Mouse (Mus musculus) heart, embryonic 14.5 days (tissue): ENCODE data around the gene Ces1f. TPM values are rescaled to one million over a fixed set of nuclear protein-coding genes. Genes with fewer than 3 reads are reported as not detected.

Experiments
- ATAC-seq: fragments of 200-750 bp; cut with Nextera tagmentation; 2 replicates; pipeline ENCODE4 v1.8.0; 2017; ENCODE audit warnings: low read depth, moderate TSS enrichment; ENCODE audit not compliant: insufficient number of reproducible peaks, insufficient read depth, low FRiP score
- H3K27ac ChIP-seq, 2 experiments: fragments of 200-500 bp in 1 of 2; fragments of 300-500 bp in 1 of 2; sonication (generic) in 1 of 2; replicated peaks in 1 of 2; 2 replicates each; pipeline ENCODE4 v1.5.1; 2012 to 2014; ENCODE audit warnings: low read depth in 2 of 2, low read length in 2 of 2, control low read depth in 1 of 2, mild to moderate bottlenecking in 1 of 2, mixed read lengths in 1 of 2; ENCODE audit not compliant: control insufficient read depth in 1 of 2, insufficient read depth in 1 of 2
- H3K27me3 ChIP-seq: fragments of 300-500 bp; sonication (generic); 2 replicates; pipeline ENCODE4 v1.6.1; 2014; ENCODE audit warnings: mild to moderate bottlenecking, low read length, control low read depth; ENCODE audit not compliant: control insufficient read depth, insufficient read depth
- H3K36me3 ChIP-seq: fragments of 300-500 bp; sonication (generic); 2 replicates; pipeline ENCODE4 v1.6.1; 2014; ENCODE audit warnings: mild to moderate bottlenecking, control low read depth, low read length, mixed read lengths; ENCODE audit not compliant: control insufficient read depth, insufficient read depth
- H3K4me1 ChIP-seq, 2 experiments: fragments of 200-500 bp in 1 of 2; fragments of 300-500 bp in 1 of 2; sonication (generic) in 1 of 2; 2 replicates each; pipeline ENCODE4 v1.6.1; 2012 to 2014; ENCODE audit warnings: low read length in 2 of 2, control low read depth in 1 of 2, mixed read lengths in 1 of 2; ENCODE audit not compliant: control insufficient read depth in 2 of 2, insufficient read depth in 2 of 2
- H3K4me2 ChIP-seq: fragments of 300-500 bp; sonication (generic); 2 replicates; pipeline ENCODE4 v1.6.1; 2014; ENCODE audit warnings: mild to moderate bottlenecking, low read length
- H3K4me3 ChIP-seq, 2 experiments: fragments of 200-500 bp in 1 of 2; fragments of 300-500 bp in 1 of 2; sonication (generic) in 1 of 2; 2 replicates each; pipeline ENCODE4 v1.5.1; 2012 to 2014; ENCODE audit warnings: low read length in 2 of 2, mild to moderate bottlenecking in 2 of 2, control low read depth in 1 of 2, low read depth in 1 of 2, moderate library complexity in 1 of 2; ENCODE audit not compliant: control insufficient read depth in 1 of 2, insufficient read depth in 1 of 2
- H3K9ac ChIP-seq: fragments of 300-500 bp; sonication (generic); 2 replicates; pipeline ENCODE4 v1.6.1; 2014; ENCODE audit warnings: mild to moderate bottlenecking, low read length
- H3K9me3 ChIP-seq: fragments of 300-500 bp; sonication (generic); 2 replicates; pipeline ENCODE4 v1.6.1; 2016; ENCODE audit warnings: low read length, control low read depth; ENCODE audit not compliant: control insufficient read depth
- WGBS: fragments of 180-500 bp; shearing (Covaris S2); extraction: QIAGEN DNeasy Blood & Tissue Kit; methylation state at CpG from one replicate; pipeline ENCODE4 v1.1.7; 2014; 5-methylcytosine and 5-hydroxymethylcytosine counted together
- polyA plus RNA-seq: library from polyadenylated mRNA; unstranded; fragments of >200 nt; fragmentation: Nextera tagmentation; extraction: Ambion mirVana; gene quantifications from 2 replicates; pipeline ENCODE4 v1.2.1, GENCODE M21; 2014

The Ces1f gene
- polyA plus RNA-seq, 1 experiment from 2014 or later, result not detected

- Histone ChIP-seq H3K36me3 (no peaks in the 10 kb centered on the region), H3K9me3 (no peaks in the 10 kb centered on the region), H3K4me2 (no peak overlapping the region), H3K27ac (no peak overlapping the region), H3K4me1 (no peaks in the 10 kb centered on the region), H3K27me3 (no peaks in the 10 kb centered on the region), H3K9ac (no peak overlapping the region), H3K4me3 (no peak overlapping the region)
- WGBS, result 74% methylated on average over 3 of the region's 3 CpGs
- no peak for ATAC-seq
These were observed 6.2 kb downstream of the Ces1f start for GRCm38 (mm10) chr8:93273321-93273720.

- Histone ChIP-seq H3K27ac (no peak overlapping the region), H3K4me1 (no peaks in the 10 kb centered on the region), H3K4me2 (no peak overlapping the region), H3K9me3 (no peaks in the 10 kb centered on the region), H3K4me3 (no peak overlapping the region), H3K9ac (no peak overlapping the region), H3K36me3 (no peaks in the 10 kb centered on the region), H3K27me3 (no peaks in the 10 kb centered on the region)
- ATAC-seq, result no peak
- WGBS, result 77% methylated on average over 4 of the region's 4 CpGs
These were observed 6.9 kb downstream of the Ces1f start for GRCm38 (mm10) chr8:93272686-93273085.

- Histone ChIP-seq H3K9me3 (no peaks in the 10 kb centered on the region), H3K4me1 (no peaks in the 10 kb centered on the region), H3K9ac (no peak overlapping the region), H3K36me3 (no peaks in the 10 kb centered on the region), H3K27ac (no peak overlapping the region), H3K4me3 (no peak overlapping the region), H3K27me3 (no peaks in the 10 kb centered on the region), H3K4me2 (no peak overlapping the region)
- 67% methylated on average over 2 of the region's 2 CpGs for WGBS
- no peak for ATAC-seq
These were observed 18.1 kb downstream of the Ces1f start for GRCm38 (mm10) chr8:93261436-93261835.

GRCm38 (mm10) chr8:93252400-93252925 lies 27.1 kb downstream of the Ces1f start:
- WGBS, result 87% methylated on average over 1 of the region's 1 CpGs
- H3K27me3 ChIP-seq, result no peaks in the 10 kb centered on the region

GRCm38 (mm10) chr8:93246057-93246456 lies 33.5 kb downstream of the Ces1f start:
- H3K9me3 ChIP-seq, result no peaks in the 10 kb centered on the region
- no peak overlapping the region for H3K27ac ChIP-seq
- no peak overlapping the region for H3K4me3 ChIP-seq
- no peaks in the 10 kb centered on the region for H3K36me3 ChIP-seq
- no peak overlapping the region for H3K9ac ChIP-seq
- no peak for ATAC-seq
- no peaks in the 10 kb centered on the region for H3K27me3 ChIP-seq
- WGBS, result 65% methylated on average over 2 of the region's 2 CpGs
- no peak overlapping the region for H3K4me2 ChIP-seq
- H3K4me1 ChIP-seq, result no peaks in the 10 kb centered on the region

More at GRCm38 (mm10) chr8:93252400-93252925, 27.1 kb downstream of the Ces1f start:
- H3K9me3 ChIP-seq, result no peaks in the 10 kb centered on the region
- no peak overlapping the region for H3K27ac ChIP-seq
- ATAC-seq, result no peak
- no peaks in the 10 kb centered on the region for H3K36me3 ChIP-seq
- no peak overlapping the region for H3K4me3 ChIP-seq
- no peak overlapping the region for H3K9ac ChIP-seq
- H3K4me2 ChIP-seq, result no peak overlapping the region
- no peaks in the 10 kb centered on the region for H3K4me1 ChIP-seq

GRCm38 (mm10) chr8:93239884-93240283 lies 39.7 kb downstream of the Ces1f start:
- no peak overlapping the region for H3K27ac ChIP-seq
- no peaks in the 10 kb centered on the region for H3K9me3 ChIP-seq
- no peak overlapping the region for H3K4me2 ChIP-seq
- H3K9ac ChIP-seq, result no peak overlapping the region
- no peak overlapping the region for H3K4me3 ChIP-seq
- no peak for ATAC-seq
- no peaks in the 10 kb centered on the region for H3K27me3 ChIP-seq
- H3K4me1 ChIP-seq, result no peaks in the 10 kb centered on the region
- no peaks in the 10 kb centered on the region for H3K36me3 ChIP-seq

- Histone ChIP-seq H3K27ac (no peak overlapping the region), H3K27me3 (no peaks in the 10 kb centered on the region)
- WGBS, result 90% methylated on average over 1 of the region's 1 CpGs
These were observed 43.9 kb downstream of the Ces1f start for GRCm38 (mm10) chr8:93235681-93236080.

GRCm38 (mm10) chr8:93234706-93235105 lies 44.8 kb downstream of the Ces1f start:
- no peak overlapping the region for H3K4me2 ChIP-seq
- no peak overlapping the region for H3K9ac ChIP-seq
- H3K27ac ChIP-seq, result no peak overlapping the region
- no peaks in the 10 kb centered on the region for H3K36me3 ChIP-seq
- no peaks in the 10 kb centered on the region for H3K9me3 ChIP-seq
- H3K27me3 ChIP-seq, result no peaks in the 10 kb centered on the region
- H3K4me1 ChIP-seq, result no peaks in the 10 kb centered on the region
- no peak for ATAC-seq
- no peak overlapping the region for H3K4me3 ChIP-seq
- WGBS, result 66% methylated on average over 1 of the region's 1 CpGs

More at GRCm38 (mm10) chr8:93235681-93236080, 43.9 kb downstream of the Ces1f start:
- Histone ChIP-seq H3K4me1 (no peaks in the 10 kb centered on the region), H3K4me3 (no peak overlapping the region), H3K4me2 (no peak overlapping the region), H3K9ac (no peak overlapping the region), H3K36me3 (no peaks in the 10 kb centered on the region), H3K9me3 (no peaks in the 10 kb centered on the region)
- no peak for ATAC-seq
